Mouse (Mus musculus) kidney, postnatal 4 days (tissue): Measurements from ENCODE around the gene Grasp.

Experiments used
- DNase-seq, 2 experiments: peaks; one replicate each; pipeline ENCODE4 v3.0.0; 2021; ENCODE audit warnings: mixed read lengths in 2 of 2

The Grasp gene

DNA sequence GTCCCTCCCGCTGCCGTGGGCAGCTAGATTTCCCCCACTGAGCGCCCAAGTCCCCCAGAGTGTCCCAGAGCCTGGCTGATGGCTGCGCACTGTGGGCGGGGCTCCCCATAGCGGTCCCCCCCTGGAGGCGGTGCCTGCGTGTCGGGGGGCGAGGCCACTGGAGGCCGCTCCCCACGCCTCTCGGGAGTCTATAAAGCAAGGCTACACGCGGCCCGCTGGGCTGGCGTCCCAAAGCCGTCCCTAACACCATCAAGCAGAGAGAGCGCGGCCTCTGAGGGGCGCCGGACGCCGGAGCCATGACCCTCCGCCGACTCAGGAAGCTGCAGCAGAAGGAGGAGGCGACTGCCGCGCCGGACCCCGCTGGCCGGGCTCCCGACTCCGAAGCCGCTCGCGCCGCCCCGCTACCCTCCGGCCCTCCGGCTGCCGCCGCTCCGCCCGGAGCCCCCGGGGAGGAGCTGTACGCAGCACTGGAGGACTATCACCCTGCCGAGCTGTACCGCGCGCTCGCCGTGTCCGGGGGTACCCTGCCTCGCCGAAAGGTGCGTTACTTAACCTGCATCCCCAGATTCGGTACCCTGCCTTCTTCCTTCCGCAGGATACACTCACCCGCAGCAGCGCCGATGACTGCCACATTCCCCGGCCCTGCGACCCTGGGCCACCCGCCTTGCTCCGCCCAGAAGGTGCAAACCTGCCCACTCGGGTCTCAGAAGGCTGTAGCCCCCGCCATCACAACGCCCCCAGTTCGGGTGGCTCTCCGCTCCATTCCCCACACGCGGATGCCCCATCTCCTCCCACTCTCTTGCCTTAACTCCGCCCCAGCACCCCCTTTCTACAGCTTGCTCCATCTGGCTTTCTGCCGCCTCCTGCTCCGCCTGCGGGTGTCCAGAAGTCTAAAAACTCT is at the start of gene Grasp:
Gene Grasp, plus strand, starts transcription at position 183 of the 901 bp plus-strand sequence.
- peak; percentile 92 to 95 for DNase-seq

- DNase-seq, result peak; percentile 41 to 58
Observed at GRCm38 (mm10) chr15:101174294-101175130, 49.5 kb upstream of the Grasp start.

GRCm38 (mm10) chr15:101175131-101175460 is 48.9 kb upstream of the Grasp start:
- no peak for DNase-seq

- peak in 1 of 2 experiments; percentile 49 for DNase-seq
Observed at GRCm38 (mm10) chr15:101175613-101176283, 48.2 kb upstream of the Grasp start.

- DNase-seq, result no peak
Observed at GRCm38 (mm10) chr15:101176284-101176680, 47.7 kb upstream of the Grasp start.

- DNase-seq, result no peak
Observed at GRCm38 (mm10) chr15:101176795-101177691, 46.9 kb upstream of the Grasp start.

DNA sequence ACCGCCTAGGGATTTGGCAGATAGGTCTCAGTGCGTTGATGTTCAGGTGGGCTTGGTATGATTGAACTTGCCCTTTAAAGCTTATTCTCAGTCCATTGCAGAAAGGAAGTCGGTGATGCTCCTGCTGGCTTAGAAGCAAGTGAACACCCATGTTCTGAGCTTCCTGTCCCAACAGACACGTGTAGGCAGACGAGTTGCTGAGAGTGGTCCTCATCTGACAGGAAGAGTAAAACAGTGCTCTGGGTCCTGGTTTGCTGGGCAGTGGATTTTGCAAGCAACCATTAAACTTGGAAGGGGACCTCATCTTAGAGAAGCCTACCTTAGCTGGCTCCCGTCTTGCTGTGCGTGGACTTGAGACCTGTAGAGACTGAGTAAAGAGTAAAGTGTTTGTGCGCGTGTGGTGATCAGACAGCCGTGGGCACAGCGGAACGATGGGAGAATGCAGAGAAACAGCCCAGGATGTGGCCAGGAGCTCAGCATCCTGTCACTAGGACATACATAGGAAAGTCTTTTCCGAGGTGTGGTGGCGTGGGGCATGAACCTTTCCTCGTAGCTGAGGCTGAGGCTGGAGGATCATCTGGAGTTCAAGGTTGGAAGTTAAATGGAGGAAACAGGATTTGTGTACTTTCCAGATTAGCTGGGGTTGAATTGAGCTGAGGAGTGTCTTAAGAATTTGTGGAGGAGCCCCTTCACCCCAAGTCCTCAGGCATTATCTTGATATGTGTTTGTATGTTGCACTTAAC is 43.5 kb upstream of the Grasp start:
- no peak for DNase-seq

DNA sequence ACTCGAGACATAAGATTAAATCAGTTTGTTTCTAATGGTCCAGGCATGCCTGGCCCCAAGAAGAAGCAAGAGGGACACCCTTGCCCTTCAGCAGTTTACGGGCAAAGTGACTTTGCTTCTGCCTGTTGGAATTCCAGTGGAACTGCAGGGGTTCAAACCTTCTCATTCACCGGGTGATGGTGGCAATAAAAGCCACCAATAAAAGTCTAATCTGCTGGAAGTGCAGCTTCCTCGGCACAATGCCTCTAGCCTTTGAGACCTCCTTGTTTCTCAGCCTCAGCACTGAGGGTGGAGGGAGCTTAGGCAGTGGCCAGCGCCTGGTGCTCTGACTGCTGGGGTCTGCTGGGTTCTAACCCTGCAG is 42.9 kb upstream of the Grasp start:
- no peak for DNase-seq

GRCm38 (mm10) chr15:101181500-101181899 is 42.5 kb upstream of the Grasp start:
- DNase-seq, result peak in 1 of 2 experiments; percentile 54

- no peak for DNase-seq
Observed at GRCm38 (mm10) chr15:101182676-101183075, 41.3 kb upstream of the Grasp start.

DNA sequence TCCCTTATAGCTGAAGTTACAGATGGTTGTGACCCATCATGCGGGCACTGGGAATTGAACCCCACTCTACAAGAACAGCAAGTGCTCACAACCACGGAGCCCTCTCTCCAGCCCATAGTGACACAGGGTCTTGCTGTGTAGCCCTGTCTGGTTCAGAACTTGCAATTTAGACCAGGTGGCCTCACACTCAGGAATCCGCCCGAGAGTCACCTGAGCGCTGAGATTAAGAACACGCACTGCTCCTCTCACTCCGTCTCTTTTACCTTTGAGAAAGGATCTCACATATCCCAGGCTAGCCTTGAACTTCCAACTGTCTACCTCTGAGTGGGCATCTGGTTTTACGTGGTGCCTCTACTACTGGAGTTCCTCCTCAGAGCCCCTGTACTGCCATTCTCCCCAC is 39.7 kb upstream of the Grasp start:
- DNase-seq, result no peak

- no peak for DNase-seq
Observed at GRCm38 (mm10) chr15:101185549-101185948, 38.4 kb upstream of the Grasp start.

- peak; percentile 40 to 63 for DNase-seq
Observed at GRCm38 (mm10) chr15:101187907-101188306, 36.1 kb upstream of the Grasp start.

DNA sequence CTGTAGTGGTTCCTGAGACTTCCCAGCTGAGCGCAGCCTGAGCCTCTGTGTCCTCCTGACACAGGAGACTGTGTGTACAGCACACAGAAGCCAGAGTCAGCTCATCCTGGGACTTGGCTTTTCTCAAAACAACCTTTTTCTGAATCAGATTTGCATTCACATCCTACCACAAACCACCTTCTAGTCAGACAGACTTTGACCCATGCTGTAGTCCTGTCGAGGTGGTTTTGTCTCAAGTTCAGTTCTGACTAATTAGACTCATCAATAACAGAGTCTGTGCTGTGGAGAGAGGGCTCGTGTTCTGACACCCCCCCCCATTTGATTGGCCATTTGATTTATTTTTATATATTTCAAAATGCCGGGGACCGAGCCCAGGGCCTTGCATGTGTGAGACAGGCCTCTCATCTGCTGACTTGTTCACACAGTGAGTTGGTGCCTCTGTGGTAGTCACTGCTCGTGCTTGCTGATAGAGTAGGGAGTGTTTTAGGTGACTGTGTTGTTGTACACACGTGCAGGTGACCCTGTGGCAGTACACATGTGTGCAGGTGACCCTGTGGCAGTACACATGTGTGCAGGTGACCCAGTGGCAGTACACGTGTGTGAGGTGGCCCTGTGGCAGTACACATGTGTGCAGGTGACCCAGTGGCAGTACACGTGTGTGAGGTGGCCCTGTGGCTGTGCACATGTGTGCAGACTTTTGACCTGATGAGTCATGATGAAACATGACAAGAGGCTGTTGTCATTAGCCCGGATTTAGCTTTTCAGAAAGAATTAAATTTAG is 33.8 kb upstream of the Grasp start:
- DNase-seq, result no peak

DNA sequence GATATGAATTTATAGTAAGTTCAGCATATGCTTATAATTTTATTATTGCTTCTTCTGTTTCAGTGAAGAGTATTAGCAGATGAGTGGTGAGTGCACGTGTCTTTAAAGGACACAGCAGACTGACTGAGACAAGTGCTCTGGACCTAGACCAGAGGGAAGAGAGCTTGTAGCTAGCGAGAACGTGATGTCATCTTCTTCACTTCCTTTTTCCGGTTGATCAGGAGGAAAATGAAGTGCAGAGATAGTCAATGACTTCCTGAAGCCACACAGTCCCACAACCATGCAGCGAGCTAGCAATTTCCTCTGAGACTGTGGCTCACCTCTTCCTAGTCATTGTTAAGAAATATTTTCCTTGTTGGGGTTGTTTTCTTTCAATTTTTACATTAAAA is 33.2 kb upstream of the Grasp start:
- no peak for DNase-seq

- DNase-seq, result peak in 1 of 2 experiments; percentile 54
Observed at GRCm38 (mm10) chr15:101191459-101192259, 32.3 kb upstream of the Grasp start.

DNA sequence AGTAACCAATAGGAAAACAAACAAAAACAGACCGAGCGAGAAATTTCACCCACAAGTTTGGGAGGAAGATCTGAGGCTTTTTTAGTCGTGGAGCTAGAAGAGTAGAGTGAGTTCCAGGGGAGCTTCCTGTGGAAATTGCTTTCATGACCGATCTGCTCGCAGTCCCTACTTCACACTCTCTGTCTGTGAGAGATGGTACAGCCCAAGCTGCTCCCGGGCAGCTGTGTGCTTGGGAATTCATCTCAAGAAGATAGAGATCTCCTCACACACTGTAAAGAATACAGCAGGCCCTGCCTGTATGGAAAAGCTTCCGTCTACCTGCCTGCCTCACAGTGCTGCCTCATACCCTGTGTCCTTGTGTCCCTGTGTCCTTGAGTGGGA is 31.7 kb upstream of the Grasp start:
- no peak for DNase-seq

GRCm38 (mm10) chr15:101192651-101193050 is 31.3 kb upstream of the Grasp start:
- no peak for DNase-seq

DNA sequence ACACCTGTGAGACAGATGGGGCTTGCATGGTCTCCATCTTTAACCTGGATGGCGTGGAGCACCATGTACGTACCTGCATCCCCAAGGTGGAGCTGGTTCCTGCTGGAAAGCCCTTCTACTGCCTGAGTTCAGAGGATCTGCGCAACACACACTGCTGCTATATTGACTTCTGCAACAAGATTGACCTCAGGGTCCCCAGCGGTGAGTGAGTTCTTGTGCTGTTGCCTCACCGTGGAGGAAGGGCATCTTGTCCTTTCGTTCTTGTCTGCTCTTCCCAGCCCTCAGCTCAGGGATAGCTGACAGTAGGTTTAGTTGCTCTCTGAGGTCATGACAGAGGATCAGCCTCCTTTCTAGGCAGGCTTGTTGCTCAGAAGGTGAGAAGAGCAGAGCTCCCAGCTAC is 30.0 kb upstream of the Grasp start:
- no peak for DNase-seq
